Mouse (Mus musculus): ENCODE results near the gene Pan2. TPM values are rescaled to one million over a fixed set of nuclear protein-coding genes. Genes with fewer than 3 reads are reported as not detected.

The Pan2 gene
- polyA plus RNA-seq, 1 experiment: 38.4 TPM

DNA sequence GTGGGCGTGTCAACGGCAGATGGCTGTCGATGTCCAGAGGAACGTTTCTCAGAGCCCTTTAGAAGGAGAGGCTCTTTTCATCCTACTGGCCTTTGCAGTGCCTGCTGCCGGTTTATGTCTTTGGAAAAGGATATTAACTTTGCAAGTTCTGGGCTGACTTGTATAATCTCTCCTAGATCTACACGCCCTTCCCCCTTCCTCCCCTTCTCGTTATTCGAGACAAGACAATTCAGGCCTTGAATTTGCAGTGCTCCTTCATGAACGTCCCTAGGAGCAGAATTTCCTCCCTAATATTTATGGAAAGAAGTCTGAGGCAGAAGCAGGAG is 66.0 kb downstream of the Pan2 start:
- no peak for DNase-seq (ENCODE audit: low read depth)

DNA sequence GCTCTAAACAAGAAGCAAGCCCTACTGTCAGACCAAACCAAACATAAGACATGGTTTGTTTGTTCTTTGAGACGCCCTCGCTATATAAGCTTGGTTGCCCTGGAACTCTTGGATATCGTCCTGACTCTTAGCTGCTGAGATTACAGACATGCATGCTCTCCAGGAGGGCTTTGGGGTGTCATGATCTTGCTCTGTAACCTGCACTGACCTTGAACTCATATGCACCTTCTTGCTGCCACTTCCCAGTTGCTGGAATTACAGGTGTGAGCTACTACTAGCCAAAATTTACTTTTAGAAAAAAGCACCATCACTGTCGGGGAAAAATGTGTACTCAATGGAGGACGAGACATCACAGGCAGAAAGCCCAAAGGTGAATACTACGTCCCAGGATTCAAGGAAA is 66.5 kb downstream of the Pan2 start:
- no peak for TF ChIP-seq CTCF (IDR thresholded peaks at IDR 0.05; ENCODE audit: borderline replicate concordance, extremely low read depth, insufficient read depth, insufficient read length)
- TF ChIP-seq POLR2A (IDR thresholded peaks at IDR 0.05; ENCODE audit: borderline replicate concordance, extremely low read depth, insufficient read depth, insufficient read length, poor library complexity, severe bottlenecking): no peak
- no peak for DNase-seq (ENCODE audit: low read depth)

More for the DNA sequence above, 66.0 kb downstream of the Pan2 start:
- TF ChIP-seq POLR2A (IDR thresholded peaks at IDR 0.05; ENCODE audit: borderline replicate concordance, extremely low read depth, insufficient read depth, insufficient read length, poor library complexity, severe bottlenecking): peak; percentile 20; the same call in 1 of the 2 replicates
- TF ChIP-seq CTCF (IDR thresholded peaks at IDR 0.05; ENCODE audit: borderline replicate concordance, extremely low read depth, insufficient read depth, insufficient read length): no peak

DNA sequence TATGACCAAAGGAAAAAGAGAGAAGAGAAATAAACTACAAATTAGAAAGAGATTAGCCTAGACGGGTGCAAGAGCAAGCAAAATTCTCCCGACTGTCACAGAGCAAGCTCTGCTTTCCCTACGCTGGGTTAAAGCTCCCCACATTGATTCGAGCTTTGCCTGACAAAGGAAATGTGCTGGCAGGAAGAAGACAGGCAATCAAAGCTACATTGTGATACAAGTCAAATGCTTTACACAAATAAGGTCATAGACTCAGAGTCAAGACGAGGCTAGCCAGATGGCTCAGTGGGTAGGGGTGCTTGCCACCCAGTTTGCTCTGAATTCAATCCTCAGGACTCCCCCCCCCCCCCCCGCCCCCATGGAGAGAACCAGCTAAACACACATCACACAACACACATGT is 66.9 kb downstream of the Pan2 start:
- TF ChIP-seq POLR2A (IDR thresholded peaks at IDR 0.05; ENCODE audit: borderline replicate concordance, extremely low read depth, insufficient read depth, insufficient read length, poor library complexity, severe bottlenecking) (no peak), CTCF (IDR thresholded peaks at IDR 0.05; ENCODE audit: borderline replicate concordance, extremely low read depth, insufficient read depth, insufficient read length) (no peak)
- DNase-seq (ENCODE audit: low read depth): no peak

DNA sequence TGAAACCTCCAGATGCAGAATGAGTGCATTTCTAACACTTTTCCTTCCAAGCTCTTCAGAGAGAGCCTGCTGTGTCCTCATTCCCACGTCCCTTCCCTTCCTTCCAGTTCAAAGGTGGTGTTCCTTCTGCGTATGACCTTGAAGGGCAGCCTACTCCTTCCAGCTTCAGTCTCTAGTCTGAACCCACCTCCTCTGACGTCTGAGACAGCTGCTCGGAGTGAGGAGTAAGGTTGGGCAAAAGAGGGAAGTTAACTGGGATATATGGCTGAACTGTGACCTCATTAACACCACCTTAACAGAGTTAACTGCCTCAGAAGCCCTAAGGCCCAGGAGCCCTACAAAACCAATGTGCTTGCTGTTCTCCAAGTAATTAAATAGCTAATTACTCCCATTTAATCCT is 67.5 kb downstream of the Pan2 start:
- no peak for DNase-seq (ENCODE audit: low read depth)
- TF ChIP-seq CTCF (IDR thresholded peaks at IDR 0.05; ENCODE audit: borderline replicate concordance, extremely low read depth, insufficient read depth, insufficient read length): no peak
- no peak for TF ChIP-seq POLR2A (IDR thresholded peaks at IDR 0.05; ENCODE audit: borderline replicate concordance, extremely low read depth, insufficient read depth, insufficient read length, poor library complexity, severe bottlenecking)

Other genes starting within 250 kb of the Pan2 start
- 67.9 and 97.4 TPM in 2 replicates for gene Ptges3, start 244.4 kb upstream of the Pan2 start, polyA plus RNA-seq (2012; rRNA removed)
- 1,616 and 2,161 TPM in 2 replicates for gene Atp5b, start 220.1 kb upstream of the Pan2 start, polyA plus RNA-seq (2012; rRNA removed)
- gene Baz2a, start 211.8 kb upstream of the Pan2 start, polyA plus RNA-seq (2012; rRNA removed): 32.2 and 33.1 TPM in 2 replicates
- gene Rbms2, start 123.0 kb upstream of the Pan2 start, polyA plus RNA-seq (2012; rRNA removed): 23.6 and 26.7 TPM in 2 replicates
- gene Gls2, start 108.9 kb upstream of the Pan2 start, polyA plus RNA-seq (2012; rRNA removed): 2.4 and 4.4 TPM in 2 replicates
- 12.6 and 15.2 TPM in 2 replicates for gene Spryd4, start 91.5 kb upstream of the Pan2 start, polyA plus RNA-seq (2012; rRNA removed)
- 0.36 and 0.39 TPM in 2 replicates for gene Mip, start 77.5 kb upstream of the Pan2 start, polyA plus RNA-seq (2012; rRNA removed)
- gene Timeless, start 71.3 kb upstream of the Pan2 start, polyA plus RNA-seq (2012; rRNA removed): 12.9 and 14.0 TPM in 2 replicates
- 0.20 and 0.23 TPM in 2 replicates for gene Apon, start 49.2 kb upstream of the Pan2 start, polyA plus RNA-seq (2012; rRNA removed)
- gene Apof, start 34.7 kb upstream of the Pan2 start, polyA plus RNA-seq (2012; rRNA removed): not detected in 2 replicates
- gene Stat2, start 32.8 kb upstream of the Pan2 start, polyA plus RNA-seq (2012; rRNA removed): 26.4 and 27.7 TPM in 2 replicates
- gene Il23a, start 4.6 kb upstream of the Pan2 start, polyA plus RNA-seq (2012; rRNA removed): 0.11 and 0.20 TPM in 2 replicates
- gene Cnpy2, start 19.1 kb downstream of the Pan2 start, polyA plus RNA-seq (2012; rRNA removed): 84.5 and 86.3 TPM in 2 replicates
- 185 and 203 TPM in 2 replicates for gene Cs, start 34.4 kb downstream of the Pan2 start, polyA plus RNA-seq (2012; rRNA removed)
- 69.0 and 90.1 TPM in 2 replicates for gene Coq10a, start 65.7 kb downstream of the Pan2 start, polyA plus RNA-seq (2012; rRNA removed)
- 43.1 and 55.1 TPM in 2 replicates for gene Ankrd52, start 73.8 kb downstream of the Pan2 start, polyA plus RNA-seq (2012; rRNA removed)
- gene Slc39a5, start 97.9 kb downstream of the Pan2 start, polyA plus RNA-seq (2012; rRNA removed): 0.04 and 0.35 TPM in 2 replicates
- 96.8 and 102 TPM in 2 replicates for gene Nabp2, start 108.2 kb downstream of the Pan2 start, polyA plus RNA-seq (2012; rRNA removed)
- 73.9 and 76.9 TPM in 2 replicates for gene Rnf41, start 108.3 kb downstream of the Pan2 start, polyA plus RNA-seq (2012; rRNA removed)
- gene Smarcc2, start 155.9 kb downstream of the Pan2 start, polyA plus RNA-seq (2012; rRNA removed): 377 and 390 TPM in 2 replicates
- gene Myl6, start 190.8 kb downstream of the Pan2 start, polyA plus RNA-seq (2012; rRNA removed): 1,007 and 1,045 TPM in 2 replicates
- gene Myl6b, start 195.3 kb downstream of the Pan2 start, polyA plus RNA-seq (2012; rRNA removed): 31.6 and 36.4 TPM in 2 replicates
- gene Esyt1, start 222.5 kb downstream of the Pan2 start, polyA plus RNA-seq (2012; rRNA removed): 15.4 and 20.1 TPM in 2 replicates
- 19.3 and 23.1 TPM in 2 replicates for gene Zc3h10, start 244.4 kb downstream of the Pan2 start, polyA plus RNA-seq (2012; rRNA removed)
- 2,223 TPM in 2 replicates for gene Rpl41, start 246.0 kb downstream of the Pan2 start, polyA plus RNA-seq (2012; rRNA removed)

Measured in brain, embryonic 14.5 days (tissue).